Mouse (Mus musculus): ENCODE data around the gene Tmco4.

Gene Tmco4

DNA sequence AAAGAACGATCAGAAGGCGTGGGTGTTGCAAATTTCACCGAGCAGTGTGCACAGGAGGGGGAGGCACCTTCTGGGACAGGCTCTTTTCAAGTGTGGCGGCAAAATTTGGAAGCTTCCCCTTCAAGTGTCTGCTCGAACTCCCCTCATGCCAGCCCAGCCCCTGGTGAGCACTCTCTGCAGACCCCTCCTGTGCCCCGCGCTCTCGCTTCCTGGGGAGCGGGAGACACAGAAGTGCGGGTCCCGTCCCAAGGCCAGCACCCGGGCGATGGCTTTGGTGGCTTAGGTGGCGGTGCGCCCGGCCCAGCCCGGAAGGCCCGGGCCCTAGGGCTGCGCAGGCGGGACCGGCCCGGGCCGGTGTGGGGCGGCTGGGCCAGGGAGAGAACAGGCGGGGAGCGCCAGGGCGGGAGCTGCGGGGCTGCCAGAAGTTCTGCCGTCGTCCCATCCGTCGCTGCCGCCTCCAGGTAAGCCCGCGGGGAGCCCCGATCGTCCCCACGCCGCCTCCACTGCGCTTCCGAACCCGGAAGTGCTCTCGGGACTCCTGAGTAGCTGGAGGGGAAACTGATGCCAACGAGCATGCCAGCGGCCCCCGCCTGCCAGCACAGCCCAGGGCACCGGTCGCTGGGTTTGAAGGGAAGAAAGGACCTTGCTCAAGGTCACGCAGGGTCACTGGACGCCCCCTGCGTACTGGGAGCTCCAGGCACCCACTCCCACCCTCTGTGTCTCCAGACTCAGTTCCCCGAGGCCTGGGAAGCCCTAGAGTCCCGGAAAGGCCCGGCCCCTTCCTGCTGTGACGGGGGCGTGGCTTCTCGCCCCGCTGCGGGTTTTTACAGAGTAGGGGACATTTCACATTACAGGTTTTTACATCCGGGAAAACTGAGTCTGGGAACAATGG lies at the start of gene Tmco4:
Gene Tmco4 (plus strand): TSS at position 62 of the 892 bp plus-strand sequence.
- peak; percentile 44 for DNase-seq (ENCODE audit: low spot score)

DNA sequence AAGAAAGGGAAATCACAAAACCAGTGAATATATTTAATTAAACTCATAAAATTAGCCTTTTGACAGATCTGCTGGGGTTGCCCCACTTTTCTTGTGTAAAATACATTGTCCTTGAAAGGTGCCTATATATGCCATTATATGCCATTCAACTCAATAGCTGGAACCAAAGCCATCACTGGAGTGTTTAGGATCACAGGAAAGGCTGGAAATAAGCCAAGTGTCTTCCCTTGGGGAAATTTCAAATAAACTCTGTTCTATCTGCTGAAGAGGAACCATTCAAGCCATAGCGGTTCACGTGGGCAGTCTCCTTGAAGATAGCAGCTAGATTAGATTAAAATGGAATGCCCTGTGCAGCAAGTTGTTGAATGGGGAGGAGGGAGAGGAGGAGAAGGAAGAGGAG lies 47.1 kb upstream of the Tmco4 start:
- no peak for DNase-seq (ENCODE audit: low spot score)

DNA sequence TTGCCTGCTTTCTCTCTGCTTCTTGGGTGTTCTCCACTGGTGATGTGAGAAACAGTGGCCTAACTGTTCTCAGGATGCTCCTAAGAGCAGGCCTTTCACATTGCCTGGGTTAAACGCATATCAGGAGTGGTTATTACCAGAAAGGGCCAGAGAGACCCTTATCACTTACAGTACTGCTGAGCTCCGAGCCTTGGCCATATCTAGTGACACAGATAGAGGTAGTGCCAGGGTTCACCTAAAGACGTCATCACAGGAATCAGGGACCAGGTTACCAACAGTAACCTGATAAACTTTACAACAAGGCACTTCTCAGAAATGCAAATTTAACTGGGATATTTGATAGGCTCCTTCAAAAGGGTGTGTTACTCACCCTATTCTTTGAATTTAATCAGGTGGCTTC lies 38.8 kb upstream of the Tmco4 start:
- no peak for DNase-seq (ENCODE audit: low spot score)

DNA sequence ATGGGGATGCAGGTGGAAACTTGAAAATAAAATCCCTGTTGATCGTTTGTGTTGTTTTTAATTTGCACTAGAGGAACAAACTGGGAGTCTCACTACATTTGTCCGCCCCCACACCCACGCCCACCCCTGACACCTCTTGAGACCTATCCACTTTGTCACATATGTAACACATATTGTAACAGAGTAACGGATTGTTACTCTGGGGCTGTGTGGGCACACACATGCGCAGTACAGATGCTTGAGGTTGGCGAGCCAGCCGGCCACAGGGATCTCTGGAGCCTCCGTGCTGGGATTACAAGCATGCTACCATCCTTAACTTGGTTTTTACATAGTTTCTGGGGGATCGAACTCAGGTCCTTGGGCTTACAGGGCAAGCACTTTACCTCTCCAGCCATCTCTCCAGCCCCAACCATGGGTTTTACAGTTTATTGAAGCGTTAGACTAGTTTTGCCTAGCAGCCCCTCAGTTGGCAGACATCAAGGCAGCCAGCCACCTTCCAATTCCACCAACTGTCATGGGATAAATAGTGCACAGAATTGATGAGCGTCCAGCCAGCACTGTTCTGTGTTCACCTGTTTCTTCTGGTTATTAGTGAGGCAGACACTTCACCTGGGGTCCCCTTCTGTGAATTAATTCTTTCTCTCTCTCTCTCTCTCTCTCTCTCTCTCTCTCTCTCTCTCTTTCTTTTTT lies 38.1 kb upstream of the Tmco4 start:
- DNase-seq (ENCODE audit: low spot score), result no peak

DNA sequence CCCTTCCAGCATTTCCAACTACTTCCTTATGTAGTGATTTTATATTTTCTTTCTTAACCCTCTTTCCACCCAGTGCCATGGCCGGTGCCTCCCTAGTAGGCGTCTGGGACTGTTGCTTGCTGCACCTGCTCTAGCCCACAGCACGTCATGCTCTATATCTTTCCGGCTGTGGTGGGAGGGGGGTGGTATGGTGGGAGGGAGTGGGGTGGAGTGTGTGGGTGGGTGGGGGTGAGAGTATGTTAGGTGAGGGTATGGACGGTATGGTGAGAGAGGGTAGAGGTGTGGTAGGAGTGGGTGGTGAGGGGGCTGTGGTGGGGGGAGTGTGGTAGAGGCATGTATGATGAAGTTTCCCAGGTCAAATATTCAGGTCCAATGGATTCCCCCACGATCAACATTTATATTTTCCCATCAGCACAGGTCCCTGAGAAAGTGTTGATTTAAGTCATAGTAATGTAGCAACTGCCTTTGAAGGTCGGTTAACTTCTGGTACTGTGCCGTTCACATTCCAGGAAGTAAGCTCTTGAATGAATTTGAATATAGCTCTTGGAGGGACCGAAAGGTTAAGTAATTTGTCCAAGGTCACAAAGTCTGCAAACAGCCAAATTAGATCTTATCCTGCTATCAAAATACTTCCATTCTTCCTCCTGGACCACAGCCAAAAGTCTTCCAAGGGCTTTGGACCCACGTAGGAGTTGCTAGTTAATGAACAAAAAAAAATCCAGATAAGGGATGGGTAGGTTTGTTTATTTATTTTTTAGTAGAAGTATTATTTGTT lies 34.0 kb upstream of the Tmco4 start:
- no peak for DNase-seq (ENCODE audit: low spot score)

DNA sequence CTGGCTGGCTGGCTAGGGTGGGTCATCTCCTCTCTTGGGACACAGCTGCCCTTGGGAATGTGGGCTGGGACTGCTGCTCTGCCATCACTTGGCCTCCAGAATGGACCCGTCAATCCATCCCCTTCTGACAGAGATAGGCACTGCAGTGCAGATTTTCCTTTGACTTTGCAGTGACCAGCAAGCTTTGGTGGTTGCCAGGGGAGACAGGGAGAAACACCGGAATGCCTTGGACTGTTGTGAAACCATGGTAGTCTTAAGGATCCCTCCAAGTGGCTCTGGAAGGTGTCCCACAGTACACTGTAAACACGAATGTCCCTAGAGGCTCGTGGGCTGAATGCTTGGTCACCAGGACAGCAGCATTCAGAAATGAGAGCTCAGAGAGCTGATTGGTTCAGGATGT lies 33.2 kb upstream of the Tmco4 start:
- DNase-seq (ENCODE audit: low spot score), result no peak

DNA sequence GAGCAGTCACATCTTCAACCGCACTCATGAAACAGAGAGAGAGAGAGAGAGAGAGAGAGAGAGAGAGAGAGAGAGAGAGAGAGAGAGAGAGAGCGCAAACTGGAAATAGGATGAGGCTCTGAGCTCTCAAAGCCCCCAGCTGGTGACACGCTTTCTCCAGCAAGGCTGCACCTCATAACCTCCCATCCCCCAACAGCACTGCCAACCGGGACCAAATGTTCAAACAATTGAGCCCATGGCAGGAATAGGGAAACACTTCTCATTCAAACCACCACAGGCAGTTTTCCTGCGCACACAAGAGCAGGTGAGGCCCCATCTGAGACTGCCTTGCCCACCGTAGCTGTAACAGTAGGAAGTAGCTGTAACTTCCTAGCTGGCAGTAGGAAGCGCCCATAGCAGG lies 31.3 kb upstream of the Tmco4 start:
- no peak for DNase-seq (ENCODE audit: low spot score)

DNA sequence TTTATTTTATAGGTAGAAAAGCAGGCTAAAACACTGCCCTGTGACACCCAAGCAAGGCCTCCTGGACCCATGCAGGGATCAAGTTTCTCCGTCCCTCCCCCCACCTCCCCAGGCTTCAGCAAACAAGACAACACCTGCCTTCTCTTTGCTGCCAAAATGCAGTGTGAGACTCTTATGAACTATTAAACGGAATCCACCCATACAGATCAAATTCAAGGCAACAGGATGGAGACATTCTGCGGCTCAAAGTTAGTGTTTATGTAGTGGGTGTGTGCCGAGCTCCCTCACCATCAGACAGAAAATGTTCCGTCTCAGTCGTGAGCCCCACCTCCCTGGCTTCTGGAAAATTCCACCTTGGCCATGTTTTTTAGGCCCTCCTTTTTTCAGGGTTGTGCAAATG lies 30.7 kb upstream of the Tmco4 start:
- DNase-seq (ENCODE audit: low spot score), result no peak

DNA sequence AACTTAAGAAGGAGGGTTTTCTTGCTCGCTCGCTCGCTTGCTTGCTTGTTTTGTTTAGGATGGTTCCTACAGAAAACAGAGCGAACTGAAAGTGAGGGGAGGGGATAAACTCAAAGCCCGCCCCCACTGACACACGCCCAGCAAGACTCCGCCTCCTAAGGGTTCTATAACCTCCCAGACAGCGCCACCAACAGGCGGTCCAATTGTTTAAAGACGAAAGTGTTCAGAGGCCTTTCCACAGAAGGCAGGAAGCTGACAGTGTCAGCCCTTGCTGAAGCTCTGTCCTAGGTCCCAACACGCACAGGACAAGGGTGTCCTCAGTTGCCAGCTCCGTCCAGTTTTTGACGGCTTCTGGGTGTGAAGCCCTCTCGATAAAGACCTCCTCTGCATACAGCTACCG lies 29.0 kb upstream of the Tmco4 start:
- DNase-seq (ENCODE audit: low spot score), result peak; percentile 23

DNA sequence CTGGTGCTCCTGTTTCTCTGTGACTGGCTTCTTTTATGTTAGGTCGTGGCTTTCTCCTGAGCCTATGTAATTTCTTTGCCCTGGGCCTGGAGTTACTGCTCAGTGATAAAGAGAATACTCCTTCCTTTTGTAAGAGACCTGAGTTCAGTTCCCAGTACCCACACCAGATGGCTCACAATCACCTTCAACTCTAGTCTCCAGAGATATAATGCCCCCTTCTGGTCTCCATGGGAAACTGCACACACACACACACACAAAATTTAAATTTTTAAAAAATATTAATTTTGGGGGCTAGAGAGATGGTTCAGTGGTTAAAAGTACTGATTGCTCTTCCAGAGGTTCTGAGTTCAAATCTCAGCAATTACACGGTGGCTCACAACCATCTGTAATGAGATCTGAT lies 24.4 kb upstream of the Tmco4 start:
- DNase-seq (ENCODE audit: low spot score), result no peak

DNA sequence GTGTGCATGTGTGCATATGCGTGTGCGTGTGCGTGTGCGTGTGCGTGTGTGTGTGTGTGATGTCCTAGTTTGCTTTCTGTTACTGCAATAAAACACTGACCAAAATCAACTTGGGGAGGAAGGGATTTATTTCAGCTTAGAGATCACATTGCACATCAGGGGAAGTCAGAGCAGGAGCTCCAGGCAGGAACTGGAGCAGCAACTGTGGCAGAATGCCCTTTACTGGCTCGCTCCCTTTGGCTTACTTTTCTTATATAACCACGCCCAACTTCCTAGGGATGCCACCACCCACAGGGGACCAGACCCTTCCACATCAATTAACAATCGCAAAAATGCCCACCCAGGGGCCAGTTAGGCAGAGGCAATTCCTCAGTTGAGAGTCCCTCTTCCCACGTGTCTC lies 14.1 kb upstream of the Tmco4 start:
- DNase-seq (ENCODE audit: low spot score), result no peak

DNA sequence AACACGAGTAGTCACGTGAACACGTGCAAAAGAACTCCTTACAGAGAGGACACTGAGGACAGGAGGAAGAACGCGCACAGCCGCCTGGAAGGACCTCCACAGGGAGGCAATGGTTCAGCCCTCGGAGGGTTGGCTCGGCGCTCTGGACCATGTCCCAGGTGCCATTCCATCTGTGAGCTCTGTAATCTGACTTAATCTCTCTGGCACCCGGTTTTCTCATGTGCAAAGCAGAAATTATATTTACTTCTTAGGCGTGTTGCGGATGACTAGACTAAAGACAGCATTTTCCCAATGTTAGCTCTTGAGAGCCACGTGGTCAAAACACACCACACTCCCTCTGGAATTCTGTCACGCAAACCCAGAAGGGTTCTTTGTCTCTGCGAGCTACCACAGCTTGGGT lies 13.6 kb upstream of the Tmco4 start:
- DNase-seq (ENCODE audit: low spot score), result no peak

DNA sequence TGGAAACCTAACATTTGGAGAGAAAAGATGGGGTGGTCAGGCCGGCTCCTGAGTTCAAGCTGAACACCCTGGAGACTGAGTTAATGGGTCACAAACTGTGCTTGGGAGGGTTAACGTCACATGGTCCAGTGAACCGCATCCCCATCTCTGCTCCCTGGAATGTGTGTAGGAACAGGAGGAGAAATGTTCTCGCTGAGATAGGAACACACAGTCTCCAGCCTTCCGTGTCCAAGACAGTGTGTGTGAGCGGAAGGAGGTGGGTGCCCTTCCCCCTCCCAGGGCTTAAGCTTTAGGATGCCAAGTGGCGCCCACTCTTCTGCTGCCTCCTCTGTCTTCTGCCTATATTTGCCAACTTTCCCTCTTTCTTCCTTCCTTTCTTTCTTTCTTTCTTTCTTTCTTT lies 12.8 kb upstream of the Tmco4 start:
- DNase-seq (ENCODE audit: low spot score), result no peak

DNA sequence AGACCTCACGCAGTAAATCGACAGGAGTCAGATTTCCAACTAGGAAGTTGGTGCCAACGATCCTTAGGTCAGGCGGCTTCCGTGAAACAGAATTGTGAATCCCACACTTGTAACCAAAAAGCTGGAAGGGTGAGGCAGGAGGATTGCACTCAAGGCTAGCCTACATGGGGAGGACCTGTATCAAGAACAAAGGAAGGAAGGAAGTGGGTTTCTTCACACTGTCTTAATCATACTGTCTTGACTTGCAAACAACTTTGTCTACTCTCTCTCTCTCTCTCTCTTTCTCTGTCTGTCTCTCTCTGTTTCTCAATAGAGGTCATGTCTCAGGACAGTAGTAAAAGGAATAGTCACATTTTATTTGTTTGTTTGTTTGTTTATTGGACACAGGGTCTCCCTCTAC lies 10.0 kb upstream of the Tmco4 start:
- no peak for DNase-seq (ENCODE audit: low spot score)

DNA sequence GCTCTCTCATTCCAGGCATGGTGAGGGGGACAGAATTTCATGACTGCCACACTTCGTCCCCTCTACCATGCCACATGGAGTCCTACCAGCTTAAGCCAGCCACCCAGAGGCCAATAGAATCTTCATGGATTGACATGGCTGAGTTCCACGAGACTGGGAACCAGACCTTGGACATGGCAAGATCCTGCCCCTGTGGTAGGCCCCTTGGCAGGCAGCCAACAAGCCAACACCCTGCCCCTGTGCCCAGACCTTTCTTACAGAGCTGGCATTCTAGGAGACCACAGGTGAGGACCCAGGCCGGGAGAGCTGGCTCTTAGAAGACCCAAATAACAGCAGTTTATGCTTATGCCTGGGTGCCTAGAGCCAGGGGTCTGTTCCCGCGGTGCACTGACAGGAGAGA lies 6.8 kb upstream of the Tmco4 start:
- DNase-seq (ENCODE audit: low spot score), result no peak

DNA sequence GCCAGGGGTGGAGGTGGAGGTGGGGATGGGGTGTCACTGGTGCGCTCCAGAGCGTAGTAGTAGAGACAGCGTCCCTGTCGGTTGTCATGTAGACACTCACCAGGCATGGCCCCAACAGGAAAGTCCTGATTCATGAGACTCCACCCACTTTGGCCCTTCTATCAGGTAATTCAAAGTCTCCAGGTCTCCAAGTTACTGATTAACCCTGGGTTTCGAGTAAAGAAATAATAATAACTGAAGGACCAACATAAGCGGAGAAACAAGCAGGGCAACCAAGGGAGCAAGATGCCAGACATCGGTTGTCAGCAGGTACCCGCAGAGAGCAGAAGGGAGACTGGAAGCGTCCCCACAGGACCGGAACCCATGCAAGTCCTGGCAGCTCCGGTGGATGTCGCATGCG lies 5.8 kb upstream of the Tmco4 start, which contains the start of gene Rnf186:
Gene Rnf186 (plus strand): TSS at position 247 of the 400 bp plus-strand sequence.
- no peak for DNase-seq (ENCODE audit: low spot score)

DNA sequence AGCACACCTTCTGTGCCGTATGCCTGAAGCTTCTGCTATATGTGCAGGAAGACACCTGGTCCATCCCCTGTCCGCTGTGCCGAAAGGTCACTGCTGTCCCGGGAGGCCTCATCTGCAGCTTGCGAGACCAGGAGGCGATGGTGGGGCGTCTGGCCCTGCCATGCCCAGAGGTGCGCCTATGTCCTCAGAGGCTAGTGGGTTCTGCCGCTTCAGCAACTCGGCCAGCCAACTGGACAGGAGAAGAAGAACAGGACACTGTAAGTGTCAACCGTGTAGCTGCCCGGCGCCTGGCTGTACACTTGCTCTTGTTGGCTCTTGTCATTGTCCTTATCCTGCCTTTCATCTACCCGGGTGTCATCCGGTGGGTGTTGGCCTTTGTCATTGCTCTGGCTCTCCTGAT lies 5.2 kb upstream of the Tmco4 start:
- no peak for DNase-seq (ENCODE audit: low spot score)

DNA sequence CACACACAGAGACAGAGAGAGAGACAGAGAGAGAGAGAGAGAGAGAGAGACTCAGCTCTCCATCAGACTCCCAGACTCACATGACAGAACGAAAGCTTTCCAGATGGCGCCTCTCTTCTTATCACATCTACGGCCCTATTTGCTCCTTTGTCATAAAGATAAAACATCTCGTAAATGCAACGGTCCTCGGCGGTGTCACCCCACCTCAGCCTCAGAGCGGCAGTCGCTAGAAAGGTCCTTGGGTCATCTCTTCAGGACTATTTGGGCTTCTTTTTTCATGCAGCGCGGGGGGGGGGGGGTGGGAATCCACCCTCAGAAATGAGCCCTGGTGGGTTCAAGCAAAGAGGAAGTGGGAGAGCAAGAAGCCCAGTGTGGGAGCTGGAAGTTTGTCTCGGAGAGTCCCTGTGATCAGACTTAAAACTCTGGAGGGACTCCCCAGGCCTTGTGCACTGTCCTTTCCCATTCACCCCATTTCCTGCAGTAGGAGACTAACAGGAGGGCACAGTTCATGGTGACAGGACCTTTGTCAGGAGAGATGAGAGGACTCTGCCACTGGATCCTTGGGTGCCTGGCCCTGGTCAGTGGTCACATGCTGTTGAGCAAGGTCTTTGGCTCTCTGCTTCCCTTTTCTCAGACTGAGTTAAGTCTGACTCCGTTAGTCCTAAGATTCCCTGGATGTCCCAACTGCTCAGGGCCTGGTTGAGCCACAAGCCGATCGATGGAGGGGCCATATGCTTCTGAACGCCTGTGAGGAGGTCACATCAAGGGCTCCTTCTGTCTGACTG lies 3.7 kb upstream of the Tmco4 start:
- no peak for DNase-seq (ENCODE audit: low spot score)

DNA sequence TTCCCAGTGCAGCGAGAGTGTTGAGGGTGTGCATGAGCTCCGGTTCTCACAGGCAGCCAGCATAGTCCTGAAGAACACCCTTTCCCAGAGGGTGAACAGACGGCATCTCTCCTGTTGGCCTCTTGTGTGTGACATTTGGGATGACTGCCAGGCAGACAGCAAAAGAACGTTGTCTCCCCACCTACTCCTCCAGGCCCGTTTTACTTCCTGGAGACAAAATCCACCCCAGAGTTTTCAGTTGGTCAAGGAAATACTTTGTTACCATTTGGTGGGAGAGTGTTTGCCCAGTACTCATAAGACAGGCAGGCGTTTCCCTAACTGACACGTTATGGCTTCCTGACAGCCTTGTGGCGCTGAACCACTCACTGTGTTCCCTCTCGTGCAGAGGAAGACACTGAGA lies 3.0 kb upstream of the Tmco4 start:
- DNase-seq (ENCODE audit: low spot score), result no peak

DNA sequence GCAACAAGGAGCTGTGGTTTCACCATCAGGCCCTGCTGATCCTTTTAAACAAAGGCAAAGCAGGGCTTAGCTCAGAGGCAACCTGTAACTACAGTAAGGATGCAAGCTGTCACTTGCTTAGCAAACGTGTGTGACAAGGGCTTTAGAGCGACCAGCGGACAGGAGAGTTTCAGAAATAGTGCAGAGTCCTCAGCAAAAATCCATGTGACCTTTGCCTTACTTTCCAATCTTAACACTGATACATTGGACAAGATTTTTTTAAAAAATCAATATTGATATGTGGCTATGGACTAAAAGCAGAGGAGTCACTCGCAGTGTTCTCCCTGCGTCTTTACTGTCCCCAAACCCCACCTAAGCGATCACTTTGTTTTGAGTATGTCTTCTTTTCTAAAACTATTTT lies 1.3 kb upstream of the Tmco4 start:
- DNase-seq (ENCODE audit: low spot score), result no peak

DNA sequence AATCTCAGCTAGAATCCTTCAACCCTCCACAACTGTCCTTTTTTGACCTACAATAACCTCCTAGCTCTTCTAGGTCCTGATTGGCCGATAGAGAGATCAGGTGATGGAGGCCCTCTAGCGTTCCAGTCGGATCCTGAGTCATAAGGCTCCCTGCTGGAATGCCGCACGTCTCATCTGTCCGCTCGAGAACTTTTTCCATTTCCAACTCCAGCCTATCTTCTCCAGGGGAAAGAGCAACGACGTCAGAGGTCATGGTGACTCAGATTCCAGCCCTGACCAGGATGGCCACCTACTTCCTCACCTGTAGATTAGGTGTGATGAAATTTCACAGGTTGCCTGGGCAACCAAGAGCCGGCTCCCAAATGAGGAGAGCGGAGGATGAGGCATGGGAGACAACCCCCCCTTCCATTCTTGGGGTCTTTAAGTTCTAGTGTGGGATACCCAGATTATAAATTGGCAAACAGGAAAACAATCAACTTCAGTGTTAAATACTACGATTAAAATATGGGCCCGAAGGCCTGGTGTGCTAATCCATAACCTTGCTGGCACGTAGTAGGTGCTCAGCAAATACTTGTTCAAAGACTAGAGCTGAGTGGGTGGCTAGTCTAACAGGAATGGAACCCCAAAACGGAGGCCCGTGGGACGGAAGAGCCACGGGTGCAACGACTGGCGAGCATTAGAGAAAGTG lies 405 bp upstream of the Tmco4 start:
- peak; percentile 20 for DNase-seq (ENCODE audit: low spot score)

Measured in ovary, postnatal 10 days (tissue).